Mouse (Mus musculus) thymus, adult 2 months (tissue): ENCODE measurements around the gene Gm20517.

ENCODE experiments used
- CTCF ChIP-seq: fragments of 200-500 bp; IDR thresholded peaks from 2 replicates; pipeline ENCODE4 v1.5.1; 2012; ENCODE audit warnings: mild to moderate bottlenecking, control low read depth, low read length, moderate library complexity, borderline replicate concordance; ENCODE audit not compliant: control insufficient read depth, poor library complexity, insufficient read depth; ENCODE audit errors: extremely low read depth
- POLR2A ChIP-seq: fragments of 200-500 bp; IDR thresholded peaks from 2 replicates; pipeline ENCODE4 v1.6.1; 2012; ENCODE audit warnings: mild to moderate bottlenecking, low read length, control low read depth, moderate library complexity; ENCODE audit not compliant: control insufficient read depth, poor library complexity, insufficient read depth; ENCODE audit errors: extremely low read depth

GRCm38 (mm10) chr17:47562875-47563274 lies 48.5 kb upstream of the Gm20517 start:
- TF ChIP-seq CTCF = no peak
- TF ChIP-seq POLR2A = no peak
